Mouse (Mus musculus): ENCODE data around the gene Cdk13. TPM values are rescaled to one million over a fixed set of nuclear protein-coding genes. Genes with fewer than 3 reads are reported as not detected.

The Cdk13 gene
- polyA plus RNA-seq, 1 experiment from 2014 or later, result 5.8 TPM

DNA sequence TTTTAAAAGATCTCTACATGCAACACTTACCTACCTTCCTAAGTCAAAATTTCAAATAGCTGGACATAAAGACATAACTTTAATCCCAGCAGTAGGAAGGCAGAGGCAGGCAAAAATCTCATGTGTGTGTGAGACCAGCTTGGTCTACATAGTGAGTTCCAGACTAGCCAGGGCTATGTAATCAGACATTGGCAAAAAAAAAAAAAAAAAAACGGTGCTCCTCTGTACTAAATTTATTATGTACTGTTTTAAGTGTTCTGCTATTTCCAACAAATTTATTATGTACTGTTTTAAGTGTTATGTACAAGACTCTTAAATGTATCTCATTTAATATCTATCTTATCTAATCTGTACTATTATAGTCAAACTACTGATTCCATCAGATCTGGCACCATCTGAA lies 28.6 kb downstream of the Cdk13 start:
- no peaks in the 10 kb centered on the region for H3K4me1 ChIP-seq (ENCODE audit: control insufficient read depth, low read depth, low read length)
- ATAC-seq (ENCODE audit: low read depth), result no peak
- H3K27ac ChIP-seq (ENCODE audit: low read length), result no peak overlapping the region
- 59% methylated on average over 1 of the region's 1 CpGs for WGBS (ENCODE audit: insufficient replicate concordance)
- H3K9me3 ChIP-seq (replicated peaks; ENCODE audit: control insufficient read depth, low read length), result no peaks in the 10 kb centered on the region
- peaks cover 9% of the 10 kb centered on the region for H3K36me3 ChIP-seq (ENCODE audit: control insufficient read depth, insufficient read depth)
- H3K4me2 ChIP-seq (ENCODE audit: low read depth, low read length), result no peak overlapping the region
- H3K27me3 ChIP-seq (ENCODE audit: control insufficient read depth, insufficient read depth, low read depth, low read length), result no peaks in the 10 kb centered on the region
- no peak overlapping the region for H3K9ac ChIP-seq (ENCODE audit: low read depth, low read length)
- no peak overlapping the region for H3K4me3 ChIP-seq (ENCODE audit: low read depth, low read length)

DNA sequence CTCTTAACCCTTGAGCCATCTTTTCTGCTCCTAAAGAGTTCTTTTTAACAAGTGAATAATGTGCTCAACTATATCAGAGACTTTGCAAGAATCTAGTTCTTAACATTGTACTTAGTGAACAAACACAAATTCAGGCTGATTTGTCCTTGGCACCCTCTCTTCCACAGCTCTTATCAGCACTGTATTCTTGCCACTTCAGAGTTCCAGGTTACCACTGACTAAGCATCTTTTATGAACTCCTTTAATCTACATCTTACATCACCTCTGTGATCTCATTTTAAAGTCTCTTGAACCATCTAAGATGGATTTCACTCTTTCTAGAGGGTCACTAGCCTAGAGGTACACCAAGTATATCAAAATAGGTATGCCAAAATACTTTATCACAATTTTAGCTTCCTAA lies 29.5 kb downstream of the Cdk13 start:
- H3K36me3 ChIP-seq (ENCODE audit: control insufficient read depth, insufficient read depth), result peaks cover 9% of the 10 kb centered on the region

DNA sequence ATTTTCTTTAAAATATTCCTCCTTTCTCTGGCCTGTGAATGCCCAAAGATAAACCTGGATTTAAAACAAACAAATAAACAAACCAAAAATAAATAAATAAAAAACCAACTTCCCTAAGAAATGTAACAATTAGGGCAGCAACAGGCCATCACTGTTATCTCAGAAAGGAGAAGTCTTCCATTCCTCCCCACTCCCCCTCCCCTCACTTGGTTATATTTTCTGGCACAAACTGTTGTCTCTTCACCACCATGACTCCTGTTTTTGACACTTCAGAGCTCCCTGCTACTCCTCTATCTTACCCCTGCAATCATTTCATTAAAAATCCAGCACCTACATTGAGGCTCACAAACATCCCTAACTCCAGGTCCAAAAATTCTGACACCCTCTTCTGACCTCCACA lies 31.8 kb downstream of the Cdk13 start:
- no peaks in the 10 kb centered on the region for H3K9me3 ChIP-seq (replicated peaks; ENCODE audit: control insufficient read depth, low read length)
- H3K36me3 ChIP-seq (ENCODE audit: control insufficient read depth, insufficient read depth), result peaks cover 9% of the 10 kb centered on the region
- no peak overlapping the region for H3K4me3 ChIP-seq (ENCODE audit: low read depth, low read length)
- no peak for ATAC-seq (ENCODE audit: low read depth)
- no peaks in the 10 kb centered on the region for H3K27me3 ChIP-seq (ENCODE audit: control insufficient read depth, insufficient read depth, low read depth, low read length)
- no peak overlapping the region for H3K27ac ChIP-seq (ENCODE audit: low read length)
- no peaks in the 10 kb centered on the region for H3K4me1 ChIP-seq (ENCODE audit: control insufficient read depth, low read depth, low read length)
- no peak overlapping the region for H3K9ac ChIP-seq (ENCODE audit: low read depth, low read length)
- no peak overlapping the region for H3K4me2 ChIP-seq (ENCODE audit: low read depth, low read length)

More for the DNA sequence above, 29.5 kb downstream of the Cdk13 start:
- Histone ChIP-seq H3K4me3 (ENCODE audit: low read depth, low read length) (no peak overlapping the region), H3K4me2 (ENCODE audit: low read depth, low read length) (no peak overlapping the region), H3K27ac (ENCODE audit: low read length) (no peak overlapping the region), H3K9ac (ENCODE audit: low read depth, low read length) (no peak overlapping the region), H3K27me3 (ENCODE audit: control insufficient read depth, insufficient read depth, low read depth, low read length) (no peaks in the 10 kb centered on the region), H3K4me1 (ENCODE audit: control insufficient read depth, low read depth, low read length) (no peaks in the 10 kb centered on the region), H3K9me3 (replicated peaks; ENCODE audit: control insufficient read depth, low read length) (no peaks in the 10 kb centered on the region)
- ATAC-seq (ENCODE audit: low read depth), result no peak

DNA sequence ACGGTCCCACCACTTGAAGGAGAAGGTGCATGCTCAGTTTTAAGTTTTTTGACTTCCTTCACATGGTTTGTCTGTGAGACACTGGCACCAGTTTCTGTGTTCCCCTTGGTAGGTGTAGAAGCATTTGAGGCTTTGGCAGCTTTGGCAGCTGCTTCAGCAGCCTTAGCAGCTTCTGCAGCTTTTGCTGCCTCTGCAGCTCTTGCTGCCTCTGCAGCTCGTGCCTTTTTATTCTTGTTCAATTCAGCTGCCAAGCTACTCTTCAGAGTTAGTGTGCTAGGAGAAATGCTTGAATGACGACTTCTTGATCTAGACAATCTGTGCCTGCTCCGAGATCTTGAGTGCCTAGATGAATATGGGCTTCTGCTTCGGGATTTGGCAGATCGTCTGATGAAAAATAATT lies 32.3 kb downstream of the Cdk13 start:
- no peak overlapping the region for H3K4me3 ChIP-seq (ENCODE audit: low read depth, low read length)
- 79% methylated on average over 6 of the region's 6 CpGs for WGBS (ENCODE audit: insufficient replicate concordance)

DNA sequence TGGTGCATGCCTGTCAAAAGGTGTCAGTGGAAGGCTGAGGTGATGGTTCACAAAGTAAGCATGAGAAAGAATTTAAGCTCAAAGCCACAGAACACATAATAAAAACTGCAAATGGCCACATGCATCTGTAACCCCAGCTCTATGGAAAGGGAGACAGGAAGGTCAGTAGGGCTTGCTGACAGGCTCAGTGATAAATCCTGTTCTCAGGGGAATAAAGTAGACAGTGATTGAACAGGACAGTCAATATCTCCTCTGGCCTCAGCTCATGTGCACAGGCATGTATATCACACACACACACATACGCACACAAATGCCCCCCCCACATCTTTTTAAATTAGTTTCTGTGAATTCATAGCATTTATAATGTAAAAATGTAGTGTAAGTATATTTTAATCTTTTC lies 42.5 kb downstream of the Cdk13 start:
- 72% methylated on average over 1 of the region's 1 CpGs for WGBS (ENCODE audit: insufficient replicate concordance)
- Histone ChIP-seq H3K4me3 (ENCODE audit: low read depth, low read length) (no peak overlapping the region), H3K9me3 (replicated peaks; ENCODE audit: control insufficient read depth, low read length) (no peaks in the 10 kb centered on the region), H3K36me3 (ENCODE audit: control insufficient read depth, insufficient read depth) (no peaks in the 10 kb centered on the region; the same call in none of the 2 replicates), H3K27me3 (ENCODE audit: control insufficient read depth, insufficient read depth, low read depth, low read length) (no peaks in the 10 kb centered on the region), H3K4me2 (ENCODE audit: low read depth, low read length) (no peak overlapping the region), H3K4me1 (ENCODE audit: control insufficient read depth, low read depth, low read length) (no peaks in the 10 kb centered on the region), H3K27ac (ENCODE audit: low read length) (no peak overlapping the region), H3K9ac (ENCODE audit: low read depth, low read length) (no peak overlapping the region)
- no peak for ATAC-seq (ENCODE audit: low read depth)

More for the DNA sequence above, 32.3 kb downstream of the Cdk13 start:
- Histone ChIP-seq H3K9me3 (replicated peaks; ENCODE audit: control insufficient read depth, low read length) (no peaks in the 10 kb centered on the region), H3K36me3 (ENCODE audit: control insufficient read depth, insufficient read depth) (peaks cover 9% of the 10 kb centered on the region), H3K27ac (ENCODE audit: low read length) (no peak overlapping the region), H3K9ac (ENCODE audit: low read depth, low read length) (no peak overlapping the region), H3K4me2 (ENCODE audit: low read depth, low read length) (no peak overlapping the region), H3K4me1 (ENCODE audit: control insufficient read depth, low read depth, low read length) (no peaks in the 10 kb centered on the region), H3K27me3 (ENCODE audit: control insufficient read depth, insufficient read depth, low read depth, low read length) (no peaks in the 10 kb centered on the region)
- no peak for ATAC-seq (ENCODE audit: low read depth)

DNA sequence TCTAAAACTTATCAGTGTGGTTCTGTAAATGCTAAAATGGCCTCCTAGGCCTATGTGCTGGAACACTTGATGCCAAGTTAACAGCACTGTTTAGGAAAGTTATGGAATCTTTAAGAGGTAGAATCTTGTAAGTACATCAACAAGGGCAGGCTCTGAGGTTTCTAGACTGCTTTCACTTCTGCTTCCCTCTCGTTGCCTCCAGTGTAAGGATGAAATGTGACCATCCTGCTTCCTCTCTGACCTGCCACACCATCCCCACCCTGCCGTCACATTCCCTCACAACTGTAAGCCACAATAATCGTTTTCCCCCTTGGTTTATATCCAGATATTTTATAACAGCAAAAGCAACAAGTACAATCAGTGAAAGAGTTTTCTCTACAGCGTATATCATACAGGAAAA lies 49.9 kb downstream of the Cdk13 start:
- ATAC-seq (ENCODE audit: low read depth), result no peak
- no peak overlapping the region for H3K9ac ChIP-seq (ENCODE audit: low read depth, low read length)
- 48% methylated on average over 4 of the region's 4 CpGs for WGBS (ENCODE audit: insufficient replicate concordance)
- H3K27me3 ChIP-seq (ENCODE audit: control insufficient read depth, insufficient read depth, low read depth, low read length), result no peaks in the 10 kb centered on the region
- H3K4me2 ChIP-seq (ENCODE audit: low read depth, low read length), result no peak overlapping the region
- no peak overlapping the region for H3K27ac ChIP-seq (ENCODE audit: low read length)
- no peak overlapping the region for H3K4me3 ChIP-seq (ENCODE audit: low read depth, low read length)
- no peaks in the 10 kb centered on the region; the same call in 1 of the 2 replicates for H3K36me3 ChIP-seq (ENCODE audit: control insufficient read depth, insufficient read depth)
- no peaks in the 10 kb centered on the region for H3K9me3 ChIP-seq (replicated peaks; ENCODE audit: control insufficient read depth, low read length)
- no peaks in the 10 kb centered on the region for H3K4me1 ChIP-seq (ENCODE audit: control insufficient read depth, low read depth, low read length)

DNA sequence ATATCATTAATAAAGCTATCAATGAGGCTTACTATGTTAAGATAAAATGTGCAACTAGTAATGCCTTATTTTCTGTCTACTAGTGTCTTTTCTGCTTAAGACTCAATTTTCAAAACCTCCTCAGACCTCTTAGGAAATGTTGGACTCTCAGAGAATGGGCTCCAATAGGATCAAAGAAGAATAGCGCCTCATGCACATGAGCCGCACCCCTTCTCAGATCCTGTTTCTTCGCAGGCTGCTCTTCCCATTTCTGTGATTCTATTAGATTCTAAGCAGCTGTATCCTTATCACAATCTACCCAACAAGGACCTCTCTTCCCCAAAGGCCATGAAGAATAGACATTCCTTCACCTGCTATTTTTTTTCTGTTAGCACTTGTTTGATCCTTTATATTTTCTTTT lies 76.1 kb downstream of the Cdk13 start:
- Histone ChIP-seq H3K36me3 (ENCODE audit: control insufficient read depth, insufficient read depth) (peaks cover 12% of the 10 kb centered on the region), H3K4me1 (ENCODE audit: control insufficient read depth, low read depth, low read length) (no peaks in the 10 kb centered on the region), H3K4me3 (ENCODE audit: low read depth, low read length) (no peak overlapping the region), H3K9ac (ENCODE audit: low read depth, low read length) (no peak overlapping the region), H3K27me3 (ENCODE audit: control insufficient read depth, insufficient read depth, low read depth, low read length) (no peaks in the 10 kb centered on the region), H3K9me3 (replicated peaks; ENCODE audit: control insufficient read depth, low read length) (no peaks in the 10 kb centered on the region), H3K27ac (ENCODE audit: low read length) (no peak overlapping the region), H3K4me2 (ENCODE audit: low read depth, low read length) (no peak overlapping the region)
- WGBS (ENCODE audit: insufficient replicate concordance), result 81% methylated on average over 3 of the region's 3 CpGs
- no peak for ATAC-seq (ENCODE audit: low read depth)

DNA sequence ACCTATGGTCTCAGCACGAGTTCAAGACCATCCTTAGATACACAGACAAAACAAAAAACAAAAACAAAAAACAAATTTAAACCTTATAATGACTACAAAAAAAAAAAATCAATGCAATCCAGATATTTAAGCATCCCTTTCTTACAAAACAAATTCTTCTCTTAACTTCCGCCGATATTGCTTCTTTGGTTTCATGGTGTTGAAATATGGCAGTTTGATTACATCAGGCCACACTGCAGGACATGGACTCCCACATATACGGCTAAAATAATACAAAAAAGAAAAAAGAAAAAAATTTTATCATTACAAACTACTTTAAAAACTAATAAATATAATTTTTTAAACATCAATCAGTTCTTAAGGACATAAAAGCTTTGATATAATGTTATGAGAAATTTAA lies 77.0 kb downstream of the Cdk13 start:
- Histone ChIP-seq H3K4me1 (ENCODE audit: control insufficient read depth, low read depth, low read length) (no peaks in the 10 kb centered on the region), H3K27ac (ENCODE audit: low read length) (no peak overlapping the region), H3K9me3 (replicated peaks; ENCODE audit: control insufficient read depth, low read length) (no peaks in the 10 kb centered on the region), H3K4me3 (ENCODE audit: low read depth, low read length) (no peak overlapping the region), H3K27me3 (ENCODE audit: control insufficient read depth, insufficient read depth, low read depth, low read length) (no peaks in the 10 kb centered on the region), H3K36me3 (ENCODE audit: control insufficient read depth, insufficient read depth) (peaks cover 12% of the 10 kb centered on the region), H3K9ac (ENCODE audit: low read depth, low read length) (no peak overlapping the region), H3K4me2 (ENCODE audit: low read depth, low read length) (no peak overlapping the region)
- no peak for ATAC-seq (ENCODE audit: low read depth)
- 76% methylated on average over 4 of the region's 4 CpGs for WGBS (ENCODE audit: insufficient replicate concordance)

DNA sequence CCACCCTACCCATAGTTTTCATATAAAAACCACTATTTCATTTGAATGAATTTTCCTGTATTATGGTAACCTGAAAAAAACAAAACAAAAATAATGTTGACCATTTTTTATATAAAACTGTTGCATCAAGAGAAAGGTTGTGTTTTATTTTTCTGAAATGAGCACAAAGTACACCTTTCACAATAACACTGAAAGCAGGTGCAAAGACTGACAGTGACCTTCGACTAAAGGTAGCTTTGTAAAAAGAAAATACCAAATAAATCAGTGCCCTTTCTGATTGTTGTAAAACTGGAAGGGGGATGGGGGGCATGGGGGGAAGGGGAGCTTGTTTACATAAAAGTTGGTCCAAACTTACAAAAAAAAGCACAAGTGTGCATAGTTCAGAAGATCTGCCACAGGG lies 87.5 kb downstream of the Cdk13 start:
- ATAC-seq (ENCODE audit: low read depth), result no peak
- no peaks in the 10 kb centered on the region for H3K27me3 ChIP-seq (ENCODE audit: control insufficient read depth, insufficient read depth, low read depth, low read length)
- no peaks in the 10 kb centered on the region for H3K9me3 ChIP-seq (replicated peaks; ENCODE audit: control insufficient read depth, low read length)
- no peak overlapping the region for H3K4me3 ChIP-seq (ENCODE audit: low read depth, low read length)
- peaks cover 24% of the 10 kb centered on the region for H3K36me3 ChIP-seq (ENCODE audit: control insufficient read depth, insufficient read depth)
- no peak overlapping the region for H3K9ac ChIP-seq (ENCODE audit: low read depth, low read length)
- WGBS (ENCODE audit: insufficient replicate concordance), result 66% methylated on average over 1 of the region's 1 CpGs
- H3K4me2 ChIP-seq (ENCODE audit: low read depth, low read length), result no peak overlapping the region
- H3K4me1 ChIP-seq (ENCODE audit: control insufficient read depth, low read depth, low read length), result no peaks in the 10 kb centered on the region
- no peak overlapping the region for H3K27ac ChIP-seq (ENCODE audit: low read length)
